Mouse (Mus musculus): ENCODE data around the gene Clrn3. TPM values are rescaled to one million over a fixed set of nuclear protein-coding genes. Genes with fewer than 3 reads are reported as not detected.

Gene Clrn3
- total RNA-seq, 1 experiment from 2014 or later = not detected

GRCm38 (mm10) chr7:135498565-135499186, 29.8 kb downstream of the Clrn3 start:
- ATAC-seq (replicated peaks; ENCODE audit: insufficient number of reproducible peaks, low FRiP score, low TSS enrichment, poor library complexity, severe bottlenecking) = no peak

DNA sequence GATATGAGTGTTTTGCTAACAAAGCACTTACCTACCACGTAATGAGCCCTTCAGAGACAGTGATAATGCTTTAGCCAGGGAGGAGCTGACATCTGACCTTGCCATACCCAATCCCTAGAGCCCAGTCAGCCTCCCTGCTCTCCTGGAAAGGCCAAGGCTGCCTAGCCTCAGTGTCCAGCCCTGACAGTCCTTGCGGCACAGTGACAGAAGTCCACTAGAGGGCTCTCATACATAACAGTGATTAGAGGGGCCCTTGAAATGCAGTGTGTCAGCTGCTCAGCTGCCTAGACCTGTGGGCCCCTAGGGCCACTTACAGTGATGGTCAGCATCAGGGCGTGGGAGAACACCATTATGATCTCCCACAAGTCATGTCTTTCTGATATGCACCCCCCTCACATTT, 33.2 kb downstream of the Clrn3 start:
- peak; percentile 47; the same call in 1 of the 2 replicates for ATAC-seq (replicated peaks; ENCODE audit: insufficient number of reproducible peaks, low FRiP score, low TSS enrichment, poor library complexity, severe bottlenecking)

DNA sequence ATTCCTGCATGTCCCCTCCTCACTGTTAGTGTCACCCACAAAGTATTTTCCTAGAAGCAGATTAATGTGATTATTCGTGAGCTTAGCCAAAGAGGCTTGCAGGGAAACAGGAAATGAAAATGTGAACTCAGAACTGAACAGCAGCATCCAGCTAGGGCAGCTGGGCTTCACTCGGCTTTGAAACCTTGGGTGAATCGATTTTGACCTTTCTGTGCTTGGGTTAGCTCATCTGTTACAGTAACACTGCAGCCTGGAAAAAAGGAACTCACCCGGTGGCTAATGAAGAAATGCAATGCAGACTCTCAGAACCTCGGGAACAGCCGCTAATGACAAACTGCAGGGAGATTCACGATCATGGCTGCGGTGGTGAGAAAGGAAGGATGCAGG, 38.0 kb downstream of the Clrn3 start:
- peak; percentile 20; the same call in 1 of the 2 replicates for ATAC-seq (replicated peaks; ENCODE audit: insufficient number of reproducible peaks, low FRiP score, low TSS enrichment, poor library complexity, severe bottlenecking)

GRCm38 (mm10) chr7:135489724-135490499, 38.5 kb downstream of the Clrn3 start:
- no peak for ATAC-seq (replicated peaks; ENCODE audit: insufficient number of reproducible peaks, low FRiP score, low TSS enrichment, poor library complexity, severe bottlenecking)

- ATAC-seq (replicated peaks; ENCODE audit: insufficient number of reproducible peaks, low FRiP score, low TSS enrichment, poor library complexity, severe bottlenecking) = peak; percentile 42
Measured at GRCm38 (mm10) chr7:135488214-135488810, 40.1 kb downstream of the Clrn3 start.

GRCm38 (mm10) chr7:135487423-135487822, 41.0 kb downstream of the Clrn3 start:
- ATAC-seq (replicated peaks; ENCODE audit: insufficient number of reproducible peaks, low FRiP score, low TSS enrichment, poor library complexity, severe bottlenecking) = peak; percentile 46; the same call in 1 of the 2 replicates

DNA sequence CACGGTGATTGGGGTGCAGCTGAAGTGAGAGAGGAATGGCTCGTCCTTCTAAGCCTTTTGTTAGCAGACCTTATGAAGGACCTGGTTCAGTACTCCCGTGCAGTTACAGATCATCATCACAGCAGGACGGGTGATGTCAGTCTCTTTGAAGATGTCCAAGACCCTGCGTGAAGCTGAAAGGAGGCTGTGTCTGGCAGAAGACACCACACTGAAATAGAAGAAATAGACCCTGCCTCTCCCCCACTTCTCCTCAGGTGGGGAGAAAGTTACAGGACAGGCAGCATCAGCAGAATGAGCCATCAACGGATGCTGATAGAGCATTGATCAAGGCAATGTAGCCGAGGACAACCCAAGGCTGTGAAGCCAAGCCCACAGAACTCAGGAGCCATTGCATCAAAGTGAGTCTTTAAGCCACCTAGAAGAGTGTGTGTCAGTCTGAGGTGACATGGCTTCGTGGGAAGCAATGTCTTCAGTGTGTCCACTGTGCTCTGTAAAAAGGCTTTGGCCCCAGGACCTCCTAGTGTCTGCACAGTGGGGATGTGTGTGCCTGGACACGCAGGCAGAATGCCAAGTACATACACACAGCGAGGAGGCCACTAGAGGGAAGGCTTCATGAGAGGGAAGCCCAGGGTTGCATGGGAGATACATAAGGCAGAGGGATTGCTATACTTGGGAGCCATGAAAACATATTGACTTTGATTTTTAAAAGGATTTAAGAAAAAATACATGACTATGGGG, 41.6 kb downstream of the Clrn3 start:
- no peak for ATAC-seq (replicated peaks; ENCODE audit: insufficient number of reproducible peaks, low FRiP score, low TSS enrichment, poor library complexity, severe bottlenecking)

DNA sequence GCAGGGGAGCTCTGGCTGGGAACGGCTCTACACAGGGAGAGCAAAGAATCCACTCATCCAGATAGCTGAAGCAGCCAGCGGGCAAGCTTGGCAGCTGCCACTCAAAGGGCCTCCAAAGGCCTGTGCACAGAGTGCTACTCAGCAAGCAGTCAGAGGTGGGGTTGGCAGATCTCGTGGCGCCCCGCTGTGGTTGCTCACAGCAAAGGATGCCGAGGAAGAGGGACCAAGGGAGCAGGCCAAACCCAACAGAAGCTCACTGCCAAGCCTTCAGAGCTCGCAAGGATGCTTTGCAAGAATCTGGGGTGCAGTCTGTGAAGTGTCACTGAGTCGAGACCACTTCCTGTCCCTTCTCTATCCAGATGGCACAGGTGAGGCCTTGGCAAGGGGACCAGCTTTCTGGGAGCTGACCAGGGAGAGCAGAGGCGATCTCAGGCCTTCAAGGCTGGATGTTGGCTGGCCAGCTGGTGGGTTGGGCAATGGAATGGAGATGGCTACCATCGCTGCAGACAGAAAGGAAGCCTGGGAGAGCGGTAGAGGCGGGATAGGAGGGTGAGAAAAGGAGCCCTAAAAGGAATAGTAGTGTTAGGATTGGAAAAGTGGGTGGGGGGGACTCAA, 42.6 kb downstream of the Clrn3 start:
- no peak for ATAC-seq (replicated peaks; ENCODE audit: insufficient number of reproducible peaks, low FRiP score, low TSS enrichment, poor library complexity, severe bottlenecking)

DNA sequence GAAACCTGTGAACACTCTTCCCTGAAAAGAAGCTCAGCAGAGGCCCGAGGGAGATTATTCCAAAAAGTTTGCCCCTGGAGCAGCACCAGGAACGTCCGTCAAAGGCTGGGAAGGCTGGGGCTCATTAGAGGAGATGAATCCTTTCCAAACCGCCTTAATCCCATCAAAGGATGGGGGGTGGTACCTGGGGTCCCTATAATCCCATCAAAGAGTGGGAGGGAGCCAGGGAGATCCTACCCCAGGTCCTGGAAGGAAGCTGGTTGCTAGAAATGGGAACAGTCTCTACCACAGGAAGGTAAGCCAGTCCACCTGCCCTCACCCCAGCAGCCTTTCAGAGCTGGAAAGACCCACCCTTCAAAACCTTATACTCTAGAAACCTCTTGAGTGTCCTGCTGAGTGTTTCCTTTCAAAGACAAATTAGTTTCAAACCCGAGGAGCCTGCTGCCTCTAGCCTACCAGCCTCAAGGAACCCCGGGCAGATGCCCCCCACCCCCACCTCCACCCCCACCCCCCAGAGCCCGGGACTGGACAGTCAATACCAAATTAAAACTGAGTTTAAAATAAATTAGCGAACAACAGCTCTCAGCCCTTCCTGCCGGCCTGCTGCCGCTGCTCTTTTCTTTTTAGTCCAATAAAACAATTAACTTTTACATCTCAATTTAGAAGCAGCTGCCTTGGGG, 43.2 kb downstream of the Clrn3 start:
- ATAC-seq (replicated peaks; ENCODE audit: insufficient number of reproducible peaks, low FRiP score, low TSS enrichment, poor library complexity, severe bottlenecking) = no peak

DNA sequence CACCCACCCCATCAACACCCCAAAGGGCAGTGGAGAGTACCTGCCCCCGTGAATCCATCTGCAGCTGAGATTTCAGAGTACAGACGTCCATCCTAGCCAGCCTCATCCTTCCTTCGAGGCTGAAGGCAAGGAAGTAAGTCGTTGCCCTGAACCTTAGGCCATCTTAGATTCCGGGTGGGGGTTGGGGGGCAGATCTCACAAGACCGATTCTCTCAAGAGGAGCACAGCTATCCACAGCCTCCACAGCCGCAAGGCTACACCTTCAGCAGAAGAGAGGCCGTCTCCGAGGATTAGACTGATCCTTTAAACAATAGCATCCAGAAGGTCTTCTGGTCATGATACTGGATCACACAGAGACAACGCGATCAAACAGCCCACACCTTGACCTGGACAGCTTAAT, 44.1 kb downstream of the Clrn3 start:
- ATAC-seq (replicated peaks; ENCODE audit: insufficient number of reproducible peaks, low FRiP score, low TSS enrichment, poor library complexity, severe bottlenecking) = no peak

DNA sequence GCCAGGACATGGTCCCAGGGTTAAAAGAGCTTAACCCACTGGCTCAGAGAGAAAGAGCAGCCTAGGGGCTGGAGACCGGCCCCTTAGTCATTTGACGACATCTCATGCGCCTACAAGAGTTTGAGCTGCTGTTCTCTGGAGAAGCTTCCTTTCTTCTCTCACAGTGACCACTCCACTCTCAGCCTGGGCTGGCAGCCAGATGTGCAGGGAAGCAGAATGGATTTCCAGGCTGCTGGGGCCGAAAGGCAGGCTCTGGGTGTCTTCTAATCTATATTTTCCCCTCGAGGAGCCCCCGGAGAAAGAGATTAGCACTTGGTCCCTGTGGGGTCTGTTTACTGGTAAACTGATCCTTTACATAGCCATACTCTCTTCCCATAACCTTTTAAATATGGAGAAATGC, 44.7 kb downstream of the Clrn3 start:
- no peak for ATAC-seq (replicated peaks; ENCODE audit: insufficient number of reproducible peaks, low FRiP score, low TSS enrichment, poor library complexity, severe bottlenecking)

GRCm38 (mm10) chr7:135481150-135481549, 47.3 kb downstream of the Clrn3 start:
- no peak for ATAC-seq (replicated peaks; ENCODE audit: insufficient number of reproducible peaks, low FRiP score, low TSS enrichment, poor library complexity, severe bottlenecking)

- no peak for ATAC-seq (replicated peaks; ENCODE audit: insufficient number of reproducible peaks, low FRiP score, low TSS enrichment, poor library complexity, severe bottlenecking)
Measured at GRCm38 (mm10) chr7:135479912-135480311, 48.5 kb downstream of the Clrn3 start.

- ATAC-seq (replicated peaks; ENCODE audit: insufficient number of reproducible peaks, low FRiP score, low TSS enrichment, poor library complexity, severe bottlenecking) = no peak
Measured at GRCm38 (mm10) chr7:135479322-135479880, 49.1 kb downstream of the Clrn3 start.

- no peak for ATAC-seq (replicated peaks; ENCODE audit: insufficient number of reproducible peaks, low FRiP score, low TSS enrichment, poor library complexity, severe bottlenecking)
Measured at GRCm38 (mm10) chr7:135477256-135477655, 51.2 kb downstream of the Clrn3 start.

DNA sequence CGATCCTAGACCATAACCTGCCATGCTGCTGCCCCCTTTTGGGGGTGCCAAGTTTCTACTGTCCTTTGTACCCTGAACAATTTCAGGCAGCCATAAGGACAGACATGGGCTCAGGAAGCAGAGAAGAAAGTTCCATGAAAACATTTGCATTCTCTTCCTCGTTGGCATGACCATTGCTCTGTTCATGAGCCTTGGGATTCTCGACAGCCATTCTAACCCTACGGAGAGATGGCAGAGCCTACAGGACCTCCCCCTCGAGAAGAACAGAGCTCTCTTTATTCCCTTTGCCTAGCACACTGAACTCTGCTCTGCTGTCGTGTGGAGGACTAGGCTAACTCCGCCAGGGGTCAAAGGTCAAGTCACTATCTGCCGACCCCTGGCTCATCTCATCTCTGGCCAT, 52.5 kb downstream of the Clrn3 start:
- no peak for ATAC-seq (replicated peaks; ENCODE audit: insufficient number of reproducible peaks, low FRiP score, low TSS enrichment, poor library complexity, severe bottlenecking)

- no peak for ATAC-seq (replicated peaks; ENCODE audit: insufficient number of reproducible peaks, low FRiP score, low TSS enrichment, poor library complexity, severe bottlenecking)
Measured at GRCm38 (mm10) chr7:135470319-135470718, 58.1 kb downstream of the Clrn3 start.

GRCm38 (mm10) chr7:135468631-135469030, 59.8 kb downstream of the Clrn3 start:
- ATAC-seq (replicated peaks; ENCODE audit: insufficient number of reproducible peaks, low FRiP score, low TSS enrichment, poor library complexity, severe bottlenecking) = no peak

Data from monocyte, adult 5-6 weeks (primary cell).